Mouse (Mus musculus) gastrocnemius, adult 2 months (tissue): ENCODE measurements around the gene Btg2. TPM values are rescaled to one million over a fixed set of nuclear protein-coding genes. Genes with fewer than 3 reads are reported as not detected.

Experiments
- DNase-seq: peaks from one replicate; pipeline ENCODE4 v3.0.0; 2022
- H3K27ac ChIP-seq: fragments of 200-600 bp; 2 replicates; pipeline ENCODE4 v1.8.1; 2022; ENCODE audit warnings: mild to moderate bottlenecking
- H3K4me3 ChIP-seq: fragments of 200-600 bp; 2 replicates; pipeline ENCODE4 v1.8.1; 2022; ENCODE audit warnings: mild to moderate bottlenecking, moderate library complexity
- CTCF ChIP-seq: fragments of 200-600 bp; IDR thresholded peaks from 2 replicates; pipeline ENCODE4 v1.8.1; 2022; ENCODE audit warnings: antibody characterized with exemption, mild to moderate bottlenecking, moderate library complexity
- intact Hi-C: fragments of 180-260 bp; cut with DNase I; formaldehyde crosslinking; loops from one replicate; pipeline ENCODE4 v1.15.1; 2025
- long read RNA-seq, 2 experiments: library from polyadenylated mRNA; stranded (forward); transcript quantifications; one replicate each; pipeline ENCODE4 v2.0.0; 2021
- total RNA-seq, 2 experiments: library from RNA; stranded (reverse); gene quantifications; 2 replicates each; pipeline ENCODE4 v1.2.3; 2021

The Btg2 gene
- 10 to 100 TPM; 14.1 to 46.8 TPM for total RNA-seq
- long read RNA-seq, experiment 1, transcript Btg2-201 (2 exons, 2,743 nt), result major isoform, 16 of 22 reads
- long read RNA-seq, experiment 1, partial matches to known transcripts, result 0 of 22 reads
- long read RNA-seq, experiment 1, other reads (novel, unspliced or antisense), result 6 of 22 reads
- long read RNA-seq, experiment 2, transcript Btg2-201 (2 exons, 2,743 nt), result major isoform, 7 of 7 reads
- long read RNA-seq, experiment 2, partial matches to known transcripts, result 0 of 7 reads
- long read RNA-seq, experiment 2, other reads (novel, unspliced or antisense), result 0 of 7 reads

GRCm38 (mm10) chr1:134078802-134079476 lies at the start of gene Btg2:
Btg2 (minus strand) TSS chr1:134079120.
- peak within 1 kb of the TSS; percentile 85 for H3K4me3 ChIP-seq
- intact Hi-C loops, result loop anchor here (1.0 to 2.0 kb wide), 2 partner anchors 18 to 20 kb away; no protein-coding TSS in a partner anchor
- peak; percentile 99 for DNase-seq
- no peak for TF ChIP-seq CTCF
- H3K27ac ChIP-seq, result peak within 1 kb of the TSS; percentile 96

DNA sequence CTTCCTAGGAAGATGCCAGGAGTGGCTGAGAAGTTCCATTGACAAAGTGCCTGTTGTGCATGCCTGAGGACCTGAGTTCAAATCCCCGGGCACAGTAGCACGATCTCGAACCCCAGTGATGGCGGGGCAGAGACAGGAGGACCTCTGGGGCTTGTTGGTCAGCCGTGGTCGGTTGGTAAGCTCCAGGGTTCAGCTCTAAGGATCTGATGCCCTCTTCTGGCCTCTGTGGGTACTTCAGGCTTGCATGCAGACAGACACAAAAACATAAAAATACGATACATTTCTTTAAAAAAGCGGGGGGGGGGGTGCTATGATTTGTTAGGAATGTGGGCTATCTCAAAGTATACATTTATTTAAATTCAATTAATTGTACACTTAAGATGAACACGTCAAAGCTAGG lies 43.3 kb upstream of the Btg2 start:
- H3K27ac ChIP-seq, result no peak overlapping the region
- intact Hi-C loops, result loop anchor here (5.0 kb wide), 1 partner anchor 210 kb away; the partner anchor contains the start of gene Ppfia4
- H3K4me3 ChIP-seq, result no peak overlapping the region
- no peak for DNase-seq
- peak; percentile 51 for TF ChIP-seq CTCF

GRCm38 (mm10) chr1:134120179-134120578 lies 41.3 kb upstream of the Btg2 start:
- peak; percentile 88 for DNase-seq
- Histone ChIP-seq H3K4me3 (no peak overlapping the region), H3K27ac (no peak overlapping the region)
- TF ChIP-seq CTCF, result peak; percentile 97
- intact Hi-C loops, result loop anchor here (5.0 kb wide), 1 partner anchor 212 kb away; the partner anchor contains the start of gene Ppfia4

GRCm38 (mm10) chr1:134117110-134117509 lies 38.2 kb upstream of the Btg2 start:
- no peak for TF ChIP-seq CTCF
- Histone ChIP-seq H3K4me3 (no peak overlapping the region), H3K27ac (no peak overlapping the region)
- DNase-seq, result no peak
- intact Hi-C loops, result no loop called here

DNA sequence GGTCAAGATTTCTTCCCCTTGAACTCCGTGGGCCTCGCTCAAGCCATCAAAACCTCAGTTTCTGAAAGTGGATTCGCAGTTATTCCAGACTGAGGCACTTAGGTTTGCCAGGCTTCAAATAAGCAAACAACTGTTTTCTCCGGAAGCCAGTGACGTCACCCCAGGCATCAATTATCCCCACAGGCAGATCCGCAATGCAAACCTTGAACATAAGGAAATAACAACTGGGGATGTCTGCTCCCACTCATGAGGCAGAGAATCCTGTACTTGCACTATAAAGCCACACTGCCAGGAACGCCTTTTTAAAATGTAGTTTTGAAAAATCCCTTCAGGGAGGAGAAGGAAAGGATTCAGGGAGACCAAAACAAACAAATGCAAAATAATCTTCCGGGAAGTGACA lies 36.5 kb upstream of the Btg2 start:
- DNase-seq, result no peak
- Histone ChIP-seq H3K4me3 (no peak overlapping the region), H3K27ac (no peak overlapping the region)
- no peak for TF ChIP-seq CTCF
- intact Hi-C loops, result no loop called here

DNA sequence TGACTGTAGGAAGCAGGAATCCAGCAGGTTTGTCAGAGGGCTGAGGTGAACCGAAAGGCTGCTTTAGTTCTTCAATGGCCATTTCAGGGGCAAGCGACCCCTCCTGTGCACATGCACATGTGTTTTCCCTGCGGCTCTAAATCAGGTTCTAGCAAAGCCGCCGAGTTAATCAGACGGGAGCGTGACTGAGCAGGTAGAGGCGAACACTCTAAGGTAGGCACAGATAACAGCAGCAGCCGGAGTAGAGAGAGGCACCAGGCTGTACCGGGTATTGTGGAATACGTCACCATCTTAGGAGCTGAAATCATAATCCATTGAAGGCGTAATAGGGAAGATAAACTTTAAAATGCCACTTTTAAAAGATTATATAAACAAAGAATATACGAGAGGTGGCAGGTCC lies 35.8 kb upstream of the Btg2 start:
- TF ChIP-seq CTCF, result no peak
- H3K4me3 ChIP-seq, result no peak overlapping the region
- no peak for DNase-seq
- intact Hi-C loops, result no loop called here
- no peak overlapping the region for H3K27ac ChIP-seq

GRCm38 (mm10) chr1:134114018-134114417 lies 35.1 kb upstream of the Btg2 start:
- TF ChIP-seq CTCF, result no peak
- intact Hi-C loops, result no loop called here
- Histone ChIP-seq H3K4me3 (no peak overlapping the region), H3K27ac (no peak overlapping the region)
- no peak for DNase-seq

GRCm38 (mm10) chr1:134113560-134113959 lies 34.6 kb upstream of the Btg2 start:
- H3K27ac ChIP-seq, result no peak overlapping the region
- no peak for DNase-seq
- no peak for TF ChIP-seq CTCF
- intact Hi-C loops, result no loop called here
- no peak overlapping the region for H3K4me3 ChIP-seq

DNA sequence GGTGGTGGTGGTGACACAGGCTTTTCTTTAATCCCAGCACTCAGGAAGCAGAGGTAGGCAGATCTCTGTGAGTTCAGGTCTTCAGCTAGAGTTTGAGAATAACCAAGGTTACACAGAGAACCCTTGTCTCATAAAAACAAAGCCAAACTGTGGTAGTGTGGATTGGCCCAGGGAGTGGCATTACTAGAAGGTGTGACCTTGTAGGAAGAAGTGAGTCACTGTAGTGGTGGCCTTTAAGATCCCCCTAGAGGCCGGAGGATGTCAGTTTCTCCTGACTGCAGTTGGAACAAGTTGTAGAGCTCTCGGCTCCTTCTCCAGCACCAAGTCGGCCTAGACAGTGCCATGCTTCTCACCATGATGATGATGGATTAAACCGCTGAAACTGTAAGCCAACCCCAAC lies 32.1 kb upstream of the Btg2 start, which contains the start of gene Chit1:
Gene Chit1 (plus strand): TSS at position 264 of the 400 bp plus-strand sequence.
- H3K27ac ChIP-seq, result no peak within 1 kb of the TSS
- no peak; the same call in 1 of the 2 replicates for TF ChIP-seq CTCF
- no peak for DNase-seq
- no peak within 1 kb of the TSS for H3K4me3 ChIP-seq
- intact Hi-C loops, result no loop called here

GRCm38 (mm10) chr1:134110449-134110848 lies 31.5 kb upstream of the Btg2 start:
- intact Hi-C loops, result no loop called here
- TF ChIP-seq CTCF, result no peak

GRCm38 (mm10) chr1:134110015-134110414 lies 31.1 kb upstream of the Btg2 start:
- H3K4me3 ChIP-seq, result no peak overlapping the region
- no peak for DNase-seq
- H3K27ac ChIP-seq, result no peak overlapping the region
- intact Hi-C loops, result no loop called here
- no peak for TF ChIP-seq CTCF

More at GRCm38 (mm10) chr1:134110449-134110848, 31.5 kb upstream of the Btg2 start:
- Histone ChIP-seq H3K27ac (no peak overlapping the region), H3K4me3 (no peak overlapping the region)
- no peak for DNase-seq

DNA sequence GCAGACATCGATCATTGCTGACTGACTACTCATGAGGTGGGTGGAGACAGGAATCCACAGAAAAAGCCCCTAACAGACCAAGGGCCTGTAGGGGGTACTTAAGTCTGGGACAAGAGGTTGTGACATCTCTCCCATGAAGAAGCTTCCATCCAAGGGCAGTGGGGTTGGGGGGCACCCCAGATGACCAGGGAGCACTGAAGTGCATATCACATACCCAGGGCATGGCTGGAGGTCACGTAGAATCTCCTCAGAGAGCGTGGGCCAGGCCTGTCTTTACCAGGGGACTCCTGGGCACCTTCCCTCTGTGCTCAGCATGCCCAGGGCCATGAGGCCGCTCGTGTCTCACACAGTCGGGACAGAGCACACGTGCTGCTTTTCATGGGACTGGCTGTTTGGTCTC lies 28.9 kb upstream of the Btg2 start:
- no peak for DNase-seq
- Histone ChIP-seq H3K27ac (no peak overlapping the region), H3K4me3 (no peak overlapping the region)
- TF ChIP-seq CTCF, result no peak
- intact Hi-C loops, result loop anchor here (1.0 to 10.0 kb wide), 3 partner anchors 54 to 195 kb away; no protein-coding TSS in a partner anchor

DNA sequence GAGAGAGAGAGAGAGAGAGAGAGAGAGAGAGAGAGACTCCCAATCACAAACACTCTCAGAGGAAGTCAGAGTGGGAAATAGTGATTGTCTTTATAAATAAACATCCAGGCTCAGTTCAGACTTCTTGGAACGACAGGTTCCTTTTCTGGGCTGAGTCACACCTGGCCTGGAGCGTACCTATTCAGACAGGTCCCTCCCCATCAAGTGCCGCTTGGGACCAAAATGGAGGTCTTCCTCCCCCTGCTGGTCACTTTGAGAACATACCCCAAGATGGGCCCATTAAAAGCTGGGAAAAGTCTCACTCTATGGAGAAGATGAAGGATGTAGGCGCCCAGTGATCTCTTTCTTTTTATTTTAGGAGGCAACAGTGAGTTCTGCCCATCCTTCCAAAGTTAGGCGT lies 27.8 kb upstream of the Btg2 start:
- no peak overlapping the region for H3K4me3 ChIP-seq
- TF ChIP-seq CTCF, result peak; percentile 93
- intact Hi-C loops, result loop anchor here (1.0 to 10.0 kb wide), 3 partner anchors 53 to 194 kb away; no protein-coding TSS in a partner anchor
- DNase-seq, result peak; percentile 65
- no peak overlapping the region for H3K27ac ChIP-seq
